Comparison of ENCODE assay signal across 13 mouse cellular contexts in the genomic region with DNA sequence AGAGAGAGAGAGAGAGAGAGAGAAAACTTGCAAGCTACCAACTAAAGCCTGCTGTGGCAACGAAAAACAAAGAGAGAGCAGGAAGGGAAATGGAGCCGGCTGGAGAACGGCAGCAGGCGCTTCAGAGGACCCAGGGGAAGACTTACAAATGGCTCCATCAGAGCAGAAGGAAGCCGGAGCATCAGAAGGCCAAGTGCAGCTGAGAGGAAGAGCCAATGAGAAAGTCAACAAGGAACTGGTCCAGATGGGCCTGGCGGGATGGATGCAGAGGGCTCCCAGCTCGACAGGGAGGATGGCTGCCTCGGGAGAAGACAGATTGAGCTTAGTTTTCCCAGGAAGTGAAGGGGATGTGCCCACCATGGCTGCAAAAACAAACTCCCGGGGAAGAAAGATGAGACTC.
DNase-seq lines count a peak whose midpoint lies in the region; ATAC-seq lines count a peak whose summit lies in the region.
"Had no signal": no experiment of that assay in that cellular context is flagged by ENCODE, and none has a peak within 500 bp of the region (broad histone marks: within the 10 kb centered on the region; RNA-seq: fewer than 3 reads in every experiment).

No protein-coding gene starts in this region.

- no peak for ATAC-seq in neural tube, embryonic 11.5 days (ENCODE audit: insufficient read depth, low FRiP score, low TSS enrichment)
- ATAC-seq in hindbrain, embryonic 15.5 days (ENCODE audit: low FRiP score, low read depth), result no peak
- ATAC-seq: intestine, embryonic 16.5 days; liver, embryonic 12.5 days had no signal

- H3K4me2 ChIP-seq in neural tube, embryonic 11.5 days (ENCODE audit: low read depth), result no peak overlapping the region
- no peak overlapping the region for H3K4me2 ChIP-seq in hindbrain, embryonic 15.5 days
- H3K4me2 ChIP-seq: liver, embryonic 12.5 days had no signal

- H3K27ac ChIP-seq in neural tube, embryonic 11.5 days (ENCODE audit: low read depth, low read length), result no peak overlapping the region
- H3K27ac ChIP-seq in hindbrain, embryonic 15.5 days (replicated peaks), result 0 out of 2 replicates have a peak overlapping the region, but pooled peaks have one; percentile 20
- H3K27ac ChIP-seq: forebrain, embryonic 10.5 days; kidney, postnatal 0 days; liver, embryonic 12.5 days had no signal

- no peak overlapping the region for H3K4me3 ChIP-seq in neural tube, embryonic 11.5 days (ENCODE audit: low read depth, low read length)
- H3K4me3 ChIP-seq in hindbrain, embryonic 15.5 days, result no peak overlapping the region
- H3K4me3 ChIP-seq: forebrain, embryonic 10.5 days; liver, embryonic 12.5 days had no signal

- no peaks in the 10 kb centered on the region for H3K27me3 ChIP-seq in neural tube, embryonic 11.5 days (ENCODE audit: control insufficient read depth, insufficient read depth, low read length)
- no peaks in the 10 kb centered on the region for H3K27me3 ChIP-seq in hindbrain, embryonic 15.5 days
- H3K27me3 ChIP-seq: liver, embryonic 12.5 days had no signal

- H3K9me3 ChIP-seq in neural tube, embryonic 11.5 days (ENCODE audit: control insufficient read depth, low read length), result no peaks in the 10 kb centered on the region
- H3K9me3 ChIP-seq in hindbrain, embryonic 15.5 days, result no peaks in the 10 kb centered on the region
- H3K9me3 ChIP-seq: forebrain, embryonic 10.5 days; liver, embryonic 12.5 days had no signal

- peak; percentile 20 to 33 for DNase-seq in heart, adult 18-20 months
- no peak for DNase-seq in heart, postnatal 4 days
- peak; percentile 15 for DNase-seq in neural tube, embryonic 11.5 days (ENCODE audit: low spot score)
- DNase-seq in neural tube, embryonic 10.5 days (ENCODE audit: extremely low spot score, low spot score), result no peak
- DNase-seq in embryo, embryonic 9.5 days (ENCODE audit: extremely low spot score), result no peak
- no peak for DNase-seq in kidney, postnatal 36 days
- DNase-seq: cerebellum, adult 11-12 months; right cerebral cortex, postnatal 25 days had no signal

- H3K36me3 ChIP-seq in neural tube, embryonic 11.5 days (ENCODE audit: control insufficient read depth, insufficient read depth, low read length), result no peaks in the 10 kb centered on the region
- H3K36me3 ChIP-seq in hindbrain, embryonic 15.5 days, result no peaks in the 10 kb centered on the region
- H3K36me3 ChIP-seq: forebrain, embryonic 10.5 days; liver, embryonic 12.5 days had no signal

- no peaks in the 10 kb centered on the region for H3K4me1 ChIP-seq in neural tube, embryonic 11.5 days (ENCODE audit: control insufficient read depth, insufficient read depth, low read length)
- 0 out of 2 replicates have a peak, but pooled peaks cover 9% of the 10 kb centered on the region for H3K4me1 ChIP-seq in hindbrain, embryonic 15.5 days (replicated peaks)
- H3K4me1 ChIP-seq: liver, embryonic 12.5 days had no signal

- no peak overlapping the region for H3K9ac ChIP-seq in neural tube, embryonic 11.5 days (ENCODE audit: low read length)
- H3K9ac ChIP-seq in hindbrain, embryonic 15.5 days, result no peak overlapping the region
- H3K9ac ChIP-seq: liver, embryonic 12.5 days had no signal

- WGBS in neural tube, embryonic 11.5 days, result 49% methylated on average over 9 of the region's 9 CpGs
- 32% methylated on average over 9 of the region's 9 CpGs for WGBS in hindbrain, embryonic 15.5 days

Comparison
In these comparisons a context has a peak if more than half of its experiments do, and no peak if none do; other contexts are left out.
1. DNase-seq: peak in heart, adult 18-20 months (2 of 2) and neural tube, embryonic 11.5 days (single experiment); none in heart, postnatal 4 days (single experiment), neural tube, embryonic 10.5 days (single experiment), embryo, embryonic 9.5 days (single experiment) and kidney, postnatal 36 days (0 of 2).